Mouse (Mus musculus) forelimb bud, embryonic 11.5 days (tissue): ENCODE results near the gene Gm773.
"Not testable (repeated sequence)": the region's sequence is repeated elsewhere in the genome, so short reads cannot be mapped to it uniquely, and the experiment has no call there.

Source experiments
- DNase-seq: peaks from one replicate; pipeline ENCODE4 v3.0.0-alpha.2; 2012; ENCODE audit warnings: low read depth, low spot score

Gene Gm773

DNA sequence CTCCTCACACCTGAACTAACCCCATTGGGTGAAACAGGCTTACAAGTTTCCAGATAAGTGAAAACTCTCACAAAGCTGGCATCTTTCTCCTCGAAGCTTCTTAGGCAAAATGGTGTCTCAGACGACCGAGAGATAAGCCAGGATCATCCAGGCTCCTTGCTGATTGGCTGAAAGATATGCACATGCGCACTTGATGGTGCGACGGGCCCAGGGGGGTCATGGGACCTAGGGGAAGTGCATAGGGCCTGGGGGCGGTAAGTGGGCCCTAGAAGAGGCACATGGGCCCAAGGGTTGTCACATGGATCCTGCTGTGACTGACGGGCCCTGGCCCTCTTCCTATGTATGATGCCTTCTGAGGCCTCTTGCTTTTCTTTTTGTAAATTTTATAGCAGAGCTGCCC lies at the start of gene Gm773:
Gm773 (minus strand) TSS at position 111 of the 400 bp plus-strand sequence.
- DNase-seq = no peak

DNA sequence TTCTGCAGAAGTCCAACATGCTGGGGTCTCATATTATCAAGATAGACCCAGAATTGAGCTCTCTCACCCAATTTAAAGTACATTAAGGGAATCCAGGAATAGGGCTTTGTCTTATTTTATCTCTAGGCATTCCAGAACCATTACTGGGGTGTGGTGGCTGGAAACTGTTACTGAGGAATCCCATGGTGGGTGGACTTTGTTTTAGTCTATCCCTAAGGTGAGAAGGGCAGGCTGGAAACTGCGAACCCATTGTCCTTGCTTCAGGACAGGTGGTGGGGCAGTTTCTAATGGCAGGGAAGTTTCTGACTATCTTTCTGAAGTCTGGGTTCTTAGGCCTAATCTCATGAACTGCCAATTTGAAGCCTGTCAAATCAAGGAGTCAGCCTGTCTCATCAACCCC lies 26.2 kb downstream of the Gm773 start:
- not testable (repeated sequence) for DNase-seq

DNA sequence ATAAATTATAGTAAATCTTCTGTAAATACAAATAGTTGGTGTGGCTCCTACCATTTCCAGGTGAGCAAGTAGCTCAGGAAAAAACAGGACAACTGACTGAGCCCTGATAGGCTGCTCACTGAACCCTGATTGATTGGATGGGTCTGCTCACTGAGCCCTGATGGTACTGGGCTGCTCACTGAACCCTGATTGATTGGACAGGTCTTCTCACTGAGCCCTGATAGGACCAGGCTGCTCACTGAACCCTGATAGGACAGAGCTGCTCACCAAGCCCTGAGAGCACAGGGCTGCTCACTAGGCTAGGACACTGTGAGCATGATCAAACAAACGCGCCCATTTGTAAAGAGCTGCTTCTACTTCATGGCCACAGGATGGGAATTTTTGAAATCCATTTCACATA lies 61.3 kb downstream of the Gm773 start:
- no peak for DNase-seq
